Mouse (Mus musculus): Measurements from ENCODE around the gene Flcn. TPM values are rescaled to one million over a fixed set of nuclear protein-coding genes. Genes with fewer than 3 reads are reported as not detected.
A peak's percentile ranks its signal among the peaks of the same experiment; 100 is the strongest.

Gene Flcn
- polyA plus RNA-seq, 1 experiment: 43.1 TPM

DNA sequence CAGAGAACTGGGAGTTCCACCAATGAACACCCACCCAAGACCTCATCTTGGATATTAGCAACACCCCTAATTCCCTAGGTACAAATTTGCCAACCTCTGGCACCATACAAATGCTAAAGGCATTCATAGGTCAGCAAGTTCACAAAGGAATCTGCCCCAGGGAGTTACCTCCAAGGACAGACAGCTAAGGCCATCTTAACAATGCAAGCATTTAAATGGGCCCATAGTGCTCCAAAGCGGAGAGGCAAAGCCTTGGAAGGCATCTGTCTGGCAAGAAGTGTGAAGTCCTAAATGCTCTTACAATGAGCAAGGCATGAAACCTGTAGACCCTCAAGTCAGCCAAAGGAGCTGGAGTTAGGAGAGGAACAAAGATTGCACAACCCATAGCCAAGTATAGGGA is 4.5 kb upstream of the Flcn start:
- TF ChIP-seq CTCF (IDR thresholded peaks at IDR 0.05; ENCODE audit: extremely low read depth, insufficient read depth, insufficient read length, insufficient replicate concordance): no peak
- Histone ChIP-seq H3K27ac (ENCODE audit: insufficient read depth, low read length) (no peak overlapping the region), H3K27me3 (ENCODE audit: control insufficient read depth, insufficient read depth, low read length) (no peaks in the 10 kb centered on the region), H3K36me3 (ENCODE audit: control insufficient read depth, insufficient read depth, low read length) (peaks cover 9% of the 10 kb centered on the region), H3K4me3 (ENCODE audit: extremely low read depth, insufficient read depth, insufficient read length) (no peak overlapping the region), H3K4me1 (ENCODE audit: control insufficient read depth, insufficient read depth, insufficient read length) (peaks cover 2% of the 10 kb centered on the region; the same call in 1 of the 2 replicates)
- no peak for DNase-seq (ENCODE audit: low read depth in 1 of 2, low spot score in 2 of 2)
- WGBS: 90% methylated on average over 1 of the region's 1 CpGs

DNA sequence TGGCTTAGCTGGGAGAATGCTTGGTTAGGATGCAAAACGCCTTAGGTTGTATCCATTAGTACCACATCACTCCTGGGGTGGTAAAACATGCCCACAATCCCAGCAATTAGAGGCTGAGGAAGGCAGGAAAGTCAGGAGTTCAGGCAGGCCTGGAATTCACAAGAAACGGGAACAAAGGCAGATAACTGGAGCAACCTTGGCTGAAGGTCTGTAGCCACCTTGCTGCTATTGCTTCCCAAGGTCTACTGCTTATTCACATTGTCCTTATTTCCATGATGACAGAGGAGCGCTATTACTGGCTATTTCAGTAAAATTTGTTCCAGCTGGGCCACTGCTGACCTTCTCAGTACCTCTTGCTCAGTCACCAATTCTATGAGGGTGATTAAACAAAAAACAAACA is 3.5 kb upstream of the Flcn start:
- Histone ChIP-seq H3K36me3 (ENCODE audit: control insufficient read depth, insufficient read depth, low read length) (peaks cover 7% of the 10 kb centered on the region), H3K4me1 (ENCODE audit: control insufficient read depth, insufficient read depth, insufficient read length) (peaks cover 6% of the 10 kb centered on the region; the same call in 1 of the 2 replicates), H3K4me3 (ENCODE audit: extremely low read depth, insufficient read depth, insufficient read length) (no peak overlapping the region), H3K27ac (ENCODE audit: insufficient read depth, low read length) (no peak overlapping the region), H3K27me3 (ENCODE audit: control insufficient read depth, insufficient read depth, low read length) (no peaks in the 10 kb centered on the region)
- no peak for TF ChIP-seq POLR2A (IDR thresholded peaks at IDR 0.05; ENCODE audit: low read depth, low read length)
- TF ChIP-seq CTCF (IDR thresholded peaks at IDR 0.05; ENCODE audit: extremely low read depth, insufficient read depth, insufficient read length, insufficient replicate concordance): no peak
- DNase-seq (ENCODE audit: low read depth in 1 of 2, low spot score in 2 of 2): no peak
- WGBS: 87% methylated on average over 3 of the region's 3 CpGs

DNA sequence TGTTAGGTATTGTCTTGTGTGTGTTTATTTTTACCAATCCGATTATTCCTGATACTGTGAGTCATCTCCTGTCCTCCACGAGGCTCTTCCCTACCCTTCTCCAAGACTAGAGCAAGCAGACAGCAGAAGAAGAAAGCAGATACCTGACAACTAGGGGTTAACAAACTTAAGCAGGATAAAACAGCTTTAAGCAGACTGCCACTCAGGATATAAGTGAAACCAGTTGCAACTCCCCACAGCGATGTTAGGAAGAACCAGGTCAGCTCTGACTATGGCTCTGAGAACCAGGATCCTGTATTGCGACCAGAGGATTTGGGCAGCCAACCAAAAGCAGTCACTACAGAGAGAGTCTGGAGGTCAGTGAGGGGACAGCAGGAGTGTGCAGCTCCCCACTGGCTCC is 1.4 kb upstream of the Flcn start:
- 76% methylated on average over 4 of the region's 4 CpGs for WGBS
- peaks cover 11% of the 10 kb centered on the region for H3K36me3 ChIP-seq (ENCODE audit: control insufficient read depth, insufficient read depth, low read length)
- H3K27me3 ChIP-seq (ENCODE audit: control insufficient read depth, insufficient read depth, low read length): no peaks in the 10 kb centered on the region
- peaks cover 6% of the 10 kb centered on the region; the same call in 1 of the 2 replicates for H3K4me1 ChIP-seq (ENCODE audit: control insufficient read depth, insufficient read depth, insufficient read length)
- no peak for DNase-seq (ENCODE audit: low read depth in 1 of 2, low spot score in 2 of 2)
- no peak for TF ChIP-seq POLR2A (IDR thresholded peaks at IDR 0.05; ENCODE audit: low read depth, low read length)
- TF ChIP-seq CTCF (IDR thresholded peaks at IDR 0.05; ENCODE audit: extremely low read depth, insufficient read depth, insufficient read length, insufficient replicate concordance): no peak
- no peak overlapping the region for H3K4me3 ChIP-seq (ENCODE audit: extremely low read depth, insufficient read depth, insufficient read length)
- H3K27ac ChIP-seq (ENCODE audit: insufficient read depth, low read length): no peak overlapping the region

DNA sequence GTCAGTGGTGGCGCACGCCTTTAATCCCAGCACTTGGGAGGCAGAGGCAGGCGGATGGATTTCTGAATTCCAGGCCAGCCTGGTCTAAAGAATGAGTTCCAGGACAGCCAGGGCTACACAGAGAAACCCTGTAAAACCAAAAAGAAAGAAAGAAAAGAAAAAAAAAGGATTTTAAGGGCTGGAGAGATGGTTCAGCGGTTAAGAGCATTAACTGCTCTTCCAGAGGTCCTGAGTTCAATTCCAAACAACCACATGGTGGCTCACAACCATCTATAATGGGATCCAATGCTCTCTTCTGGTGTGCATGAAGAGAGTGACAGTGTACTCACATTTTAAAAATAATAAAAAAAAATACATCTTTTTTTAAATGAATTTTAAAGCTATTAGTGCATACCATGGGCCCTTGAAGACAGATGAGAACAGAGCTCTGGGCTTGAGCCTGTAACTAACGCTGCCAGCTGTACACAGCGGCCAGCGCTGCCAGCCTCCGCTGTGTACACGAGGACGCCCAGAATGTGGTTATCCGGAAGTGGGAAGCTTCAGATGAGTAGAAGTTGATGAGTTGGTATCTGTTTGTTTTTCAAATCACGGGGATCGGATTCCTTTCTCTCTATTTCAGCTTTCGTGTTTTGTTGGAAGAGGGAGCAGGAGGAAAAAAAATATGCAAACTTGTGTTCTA is 803 bp upstream of the Flcn start:
- Histone ChIP-seq H3K4me3 (ENCODE audit: extremely low read depth, insufficient read depth, insufficient read length) (peak overlapping the region; percentile 83; the same call in 1 of the 2 replicates), H3K4me1 (ENCODE audit: control insufficient read depth, insufficient read depth, insufficient read length) (peaks cover 6% of the 10 kb centered on the region; the same call in 1 of the 2 replicates), H3K27me3 (ENCODE audit: control insufficient read depth, insufficient read depth, low read length) (no peaks in the 10 kb centered on the region), H3K36me3 (ENCODE audit: control insufficient read depth, insufficient read depth, low read length) (peaks cover 17% of the 10 kb centered on the region), H3K27ac (ENCODE audit: insufficient read depth, low read length) (0 out of 2 replicates have a peak overlapping the region, but pooled peaks have one; percentile 36)
- 67% methylated on average over 14 of the region's 14 CpGs for WGBS
- no peak for TF ChIP-seq POLR2A (IDR thresholded peaks at IDR 0.05; ENCODE audit: low read depth, low read length)
- TF ChIP-seq CTCF (IDR thresholded peaks at IDR 0.05; ENCODE audit: extremely low read depth, insufficient read depth, insufficient read length, insufficient replicate concordance): no peak
- no peak for DNase-seq (ENCODE audit: low read depth in 1 of 2, low spot score in 2 of 2)

DNA sequence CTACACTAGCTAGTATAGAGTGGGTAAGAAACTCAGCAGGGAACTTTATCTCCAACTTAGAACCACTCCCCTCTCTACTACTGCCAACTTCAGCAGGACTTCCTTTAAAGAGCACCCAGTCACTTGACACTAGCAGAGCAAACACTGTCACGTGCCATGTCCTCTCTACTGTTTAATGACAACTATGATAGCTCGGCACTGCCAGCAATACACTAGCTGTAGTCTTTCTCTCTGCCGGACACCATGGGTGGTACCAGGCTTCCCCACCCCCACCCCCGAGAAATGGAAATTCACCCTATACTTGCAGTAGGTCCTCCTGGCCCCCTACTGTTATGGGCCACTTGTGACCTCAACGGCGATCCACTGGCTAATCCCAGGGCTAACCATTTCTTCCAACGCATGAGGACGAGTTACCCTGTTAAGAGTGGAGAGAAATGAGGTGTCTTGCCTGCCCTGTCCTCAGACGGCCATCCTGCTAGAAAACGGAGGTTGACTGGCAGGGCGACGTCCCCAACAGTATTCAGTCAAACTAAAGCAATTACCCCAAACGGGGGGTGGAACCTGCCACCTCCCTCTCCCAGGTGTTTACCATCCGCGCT is 646 bp downstream of the Flcn start:
- TF ChIP-seq POLR2A (IDR thresholded peaks at IDR 0.05; ENCODE audit: low read depth, low read length) (no peak), CTCF (IDR thresholded peaks at IDR 0.05; ENCODE audit: extremely low read depth, insufficient read depth, insufficient read length, insufficient replicate concordance) (no peak)
- H3K27me3 ChIP-seq (ENCODE audit: control insufficient read depth, insufficient read depth, low read length): no peaks in the 10 kb centered on the region
- H3K36me3 ChIP-seq (ENCODE audit: control insufficient read depth, insufficient read depth, low read length): peaks cover 31% of the 10 kb centered on the region
- under 1% methylated on average over 15 of the region's 15 CpGs for WGBS
- peak; percentile 24 to 68 for DNase-seq (ENCODE audit: low read depth in 1 of 2, low spot score in 2 of 2)
- peaks cover 6% of the 10 kb centered on the region; the same call in 1 of the 2 replicates for H3K4me1 ChIP-seq (ENCODE audit: control insufficient read depth, insufficient read depth, insufficient read length)
- H3K4me3 ChIP-seq (ENCODE audit: extremely low read depth, insufficient read depth, insufficient read length): peak overlapping the region; percentile 83
- peak overlapping the region; percentile 99 for H3K27ac ChIP-seq (ENCODE audit: insufficient read depth, low read length)

DNA sequence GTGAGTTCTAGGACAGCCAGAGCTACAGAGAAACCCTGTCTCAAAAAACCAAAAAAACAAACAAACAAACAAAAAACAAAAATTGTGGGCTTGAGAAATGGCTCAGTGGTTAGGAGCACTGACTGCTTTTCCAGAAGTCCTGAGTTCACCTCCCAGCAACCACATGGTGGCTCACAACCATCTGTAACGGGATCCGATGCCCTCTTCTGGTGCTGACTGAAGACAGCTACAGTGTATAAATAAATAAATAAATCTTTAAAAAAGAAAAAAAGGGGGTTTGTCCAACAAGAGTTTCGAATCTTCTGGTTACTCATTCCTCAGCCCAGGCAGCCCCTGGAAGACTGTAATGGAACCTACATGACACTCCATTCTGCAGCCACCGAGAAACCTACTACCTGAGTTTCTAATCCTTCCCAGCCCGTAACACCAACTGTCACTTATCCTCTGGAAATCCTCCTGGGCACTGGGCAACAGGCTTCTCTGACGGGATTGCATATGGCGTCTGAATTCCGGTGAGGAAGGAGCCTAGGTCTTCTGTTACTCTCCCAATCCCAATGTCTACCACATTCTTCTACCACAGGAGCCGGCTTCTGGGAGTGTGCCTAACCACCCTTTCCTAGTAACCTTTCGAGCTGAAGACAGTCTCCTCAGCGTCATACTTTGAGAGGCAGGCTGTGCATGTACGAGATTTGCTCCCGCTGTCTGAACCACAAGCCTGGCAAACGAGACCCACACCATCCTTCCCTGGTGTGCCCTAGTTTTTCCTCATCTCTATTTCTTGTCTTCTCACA is 1.5 kb downstream of the Flcn start:
- Histone ChIP-seq H3K4me3 (ENCODE audit: extremely low read depth, insufficient read depth, insufficient read length) (peak overlapping the region; percentile 83; the same call in 1 of the 2 replicates), H3K36me3 (ENCODE audit: control insufficient read depth, insufficient read depth, low read length) (peaks cover 36% of the 10 kb centered on the region), H3K27me3 (ENCODE audit: control insufficient read depth, insufficient read depth, low read length) (no peaks in the 10 kb centered on the region), H3K27ac (ENCODE audit: insufficient read depth, low read length) (peak overlapping the region; percentile 19; the same call in 1 of the 2 replicates), H3K4me1 (ENCODE audit: control insufficient read depth, insufficient read depth, insufficient read length) (peaks cover 6% of the 10 kb centered on the region; the same call in 1 of the 2 replicates)
- no peak for DNase-seq (ENCODE audit: low read depth in 1 of 2, low spot score in 2 of 2)
- WGBS: 71% methylated on average over 14 of the region's 14 CpGs
- no peak for TF ChIP-seq CTCF (IDR thresholded peaks at IDR 0.05; ENCODE audit: extremely low read depth, insufficient read depth, insufficient read length, insufficient replicate concordance)
- no peak for TF ChIP-seq POLR2A (IDR thresholded peaks at IDR 0.05; ENCODE audit: low read depth, low read length)
